Mouse (Mus musculus) C2C12 (cell line): ENCODE results near the gene Phkg1.

Experiments used
- CTCF ChIP-seq: IDR thresholded peaks from one replicate; pipeline ENCODE4 v1.5.1; 2011; ENCODE audit not compliant: control insufficient read depth, insufficient read depth, insufficient read length
- FOSL1 ChIP-seq: IDR thresholded peaks from one replicate; pipeline ENCODE4 v1.8.0; 2011; ENCODE audit warnings: mild to moderate bottlenecking, low read length; ENCODE audit not compliant: poor library complexity, insufficient read depth, severe bottlenecking

GRCm38 (mm10) chr5:129864467-129864866, 33.9 kb downstream of the Phkg1 start:
- no peak for TF ChIP-seq CTCF
- TF ChIP-seq FOSL1 = no peak
